In genomic region chr7:114992440-114992839, GRCm38 (mm10) we compare ENCODE assay signal across 21 mouse cellular contexts.
A peak's percentile ranks its signal among the peaks of the same experiment; 100 is the strongest.
DNase-seq lines count a peak whose midpoint lies in the region; ATAC-seq and TF ChIP-seq lines count a peak whose summit lies in the region.
"Had no signal": no experiment of that assay in that cellular context is flagged by ENCODE, and none has a peak within 500 bp of the region (broad histone marks: within the 10 kb centered on the region; RNA-seq: fewer than 3 reads in every experiment).

No protein-coding gene starts in this region.

- no peaks in the 10 kb centered on the region for H3K27me3 ChIP-seq in midbrain, postnatal 0 days (ENCODE audit: insufficient read depth, low read length)
- no peaks in the 10 kb centered on the region for H3K27me3 ChIP-seq in midbrain, embryonic 10.5 days (ENCODE audit: low read depth, poor library complexity, severe bottlenecking)
- no peaks in the 10 kb centered on the region for H3K27me3 ChIP-seq in heart, postnatal 0 days (ENCODE audit: control insufficient read depth, insufficient read depth, low read length)
- H3K27me3 ChIP-seq in lung, embryonic 16.5 days (ENCODE audit: control insufficient read depth, insufficient read depth, low read depth, low read length), result no peaks in the 10 kb centered on the region
- H3K27me3 ChIP-seq: embryonic facial prominence, embryonic 15.5 days; forebrain, embryonic 12.5 days; hindbrain, embryonic 15.5 days; limb, embryonic 13.5 days; midbrain, embryonic 13.5 days had no signal

- no peak overlapping the region for H3K9ac ChIP-seq in midbrain, postnatal 0 days (replicated peaks; ENCODE audit: low read length, poor library complexity, severe bottlenecking)
- no peak overlapping the region for H3K9ac ChIP-seq in heart, postnatal 0 days (replicated peaks; ENCODE audit: low read depth, low read length)
- H3K9ac ChIP-seq in lung, embryonic 16.5 days (ENCODE audit: low read length), result no peak overlapping the region
- H3K9ac ChIP-seq: embryonic facial prominence, embryonic 15.5 days; forebrain, embryonic 12.5 days; hindbrain, embryonic 15.5 days; limb, embryonic 13.5 days; midbrain, embryonic 13.5 days had no signal

- WGBS in midbrain, postnatal 0 days, result 87% methylated on average over 3 of the region's 3 CpGs
- WGBS in midbrain, embryonic 10.5 days, result 93% methylated on average over 3 of the region's 3 CpGs
- WGBS in heart, postnatal 0 days, result 72% methylated on average over 3 of the region's 3 CpGs
- WGBS in lung, embryonic 16.5 days, result 67% methylated on average over 3 of the region's 3 CpGs

- H3K36me3 ChIP-seq in midbrain, postnatal 0 days (ENCODE audit: insufficient read depth, low read length), result no peaks in the 10 kb centered on the region
- H3K36me3 ChIP-seq in midbrain, embryonic 10.5 days, result no peaks in the 10 kb centered on the region
- H3K36me3 ChIP-seq in heart, postnatal 0 days (replicated peaks; ENCODE audit: control insufficient read depth, insufficient read depth, low read length), result no peaks in the 10 kb centered on the region
- H3K36me3 ChIP-seq in lung, embryonic 16.5 days (ENCODE audit: control insufficient read depth, insufficient read depth, low read length), result no peaks in the 10 kb centered on the region
- H3K36me3 ChIP-seq: embryonic facial prominence, embryonic 15.5 days; forebrain, embryonic 12.5 days; hindbrain, embryonic 15.5 days; limb, embryonic 13.5 days; midbrain, embryonic 13.5 days had no signal

- H3K9me3 ChIP-seq in midbrain, postnatal 0 days (ENCODE audit: low read length), result no peaks in the 10 kb centered on the region
- no peaks in the 10 kb centered on the region for H3K9me3 ChIP-seq in midbrain, embryonic 10.5 days (replicated peaks)
- H3K9me3 ChIP-seq in heart, postnatal 0 days (replicated peaks; ENCODE audit: control insufficient read depth, low read length), result no peaks in the 10 kb centered on the region
- no peaks in the 10 kb centered on the region for H3K9me3 ChIP-seq in lung, embryonic 16.5 days (ENCODE audit: control insufficient read depth, low read length)
- H3K9me3 ChIP-seq: embryonic facial prominence, embryonic 15.5 days; forebrain, embryonic 12.5 days; hindbrain, embryonic 15.5 days; limb, embryonic 13.5 days; midbrain, embryonic 13.5 days had no signal

- DNase-seq in midbrain, postnatal 0 days (ENCODE audit: low spot score), result peak; percentile 1
- no peak for DNase-seq in midbrain, embryonic 10.5 days (ENCODE audit: low spot score)
- DNase-seq in heart, postnatal 0 days (ENCODE audit: low spot score), result peak; percentile 17
- DNase-seq in testis, postnatal 14 days (ENCODE audit: low spot score), result peak; percentile 18
- DNase-seq in adrenal gland, postnatal 10 days, result no peak
- no peak for DNase-seq in layer of hippocampus, adult 18-20 months (ENCODE audit: low spot score in 2 of 2)
- DNase-seq: adrenal gland, adult 8-10 months; cerebellum, adult 8-10 months; kidney, adult 11 months; kidney, postnatal 25 days; right cerebral cortex, postnatal 14 days; thymus, adult 2 months had no signal

- H3K4me2 ChIP-seq in midbrain, postnatal 0 days (ENCODE audit: low read depth, low read length, poor library complexity, severe bottlenecking), result no peak overlapping the region
- no peak overlapping the region for H3K4me2 ChIP-seq in heart, postnatal 0 days (ENCODE audit: low read depth, low read length)
- no peak overlapping the region for H3K4me2 ChIP-seq in lung, embryonic 16.5 days (ENCODE audit: low read depth, low read length)
- H3K4me2 ChIP-seq: embryonic facial prominence, embryonic 15.5 days; forebrain, embryonic 12.5 days; hindbrain, embryonic 15.5 days; limb, embryonic 13.5 days; midbrain, embryonic 13.5 days had no signal

- no peak for ATAC-seq in midbrain, postnatal 0 days (ENCODE audit: low FRiP score)
- 0 out of 2 replicates have a peak, but pooled peaks have one; percentile 39 for ATAC-seq in heart, postnatal 0 days (ENCODE audit: insufficient read depth, low read depth)
- ATAC-seq in lung, embryonic 16.5 days (ENCODE audit: low read depth), result peak; percentile 82
- ATAC-seq: CD4-positive, CD25-positive, alpha-beta regulatory T cell, adult 4 months; midbrain, embryonic 13.5 days had no signal

- H3K4me1 ChIP-seq in midbrain, postnatal 0 days (ENCODE audit: insufficient read depth, low read length), result no peaks in the 10 kb centered on the region
- no peaks in the 10 kb centered on the region for H3K4me1 ChIP-seq in midbrain, embryonic 10.5 days
- H3K4me1 ChIP-seq in heart, postnatal 0 days (ENCODE audit: control insufficient read depth, insufficient read depth), result no peaks in the 10 kb centered on the region
- H3K4me1 ChIP-seq in lung, embryonic 16.5 days (replicated peaks; ENCODE audit: control insufficient read depth, insufficient read depth, low read length), result peaks cover 4% of the 10 kb centered on the region
- H3K4me1 ChIP-seq: embryonic facial prominence, embryonic 15.5 days; forebrain, embryonic 12.5 days; hindbrain, embryonic 15.5 days had no signal

- TF ChIP-seq CTCF in midbrain, postnatal 0 days (IDR thresholded peaks at IDR 0.05), result no peak
- no peak for TF ChIP-seq CTCF in heart, postnatal 0 days (IDR thresholded peaks at IDR 0.05; ENCODE audit: low read depth)

- no peak for TF ChIP-seq EP300 in heart, postnatal 0 days (IDR thresholded peaks at IDR 0.05; ENCODE audit: low read depth)

- no peak overlapping the region for H3K27ac ChIP-seq in midbrain, postnatal 0 days (ENCODE audit: low read depth, low read length)
- no peak overlapping the region for H3K27ac ChIP-seq in midbrain, embryonic 10.5 days (replicated peaks)
- H3K27ac ChIP-seq in heart, postnatal 0 days (ENCODE audit: low read depth), result no peak overlapping the region
- H3K27ac ChIP-seq in lung, embryonic 16.5 days (ENCODE audit: low read length), result no peak overlapping the region
- H3K27ac ChIP-seq: embryonic facial prominence, embryonic 15.5 days; forebrain, embryonic 12.5 days; hindbrain, embryonic 15.5 days; left cerebral cortex, adult 2 months; limb, embryonic 13.5 days; macrophage; midbrain, embryonic 13.5 days had no signal

- no peak overlapping the region for H3K4me3 ChIP-seq in midbrain, postnatal 0 days (ENCODE audit: low read depth, low read length)
- H3K4me3 ChIP-seq in midbrain, embryonic 10.5 days, result no peak overlapping the region
- no peak overlapping the region for H3K4me3 ChIP-seq in heart, postnatal 0 days (ENCODE audit: low read depth, low read length)
- no peak overlapping the region for H3K4me3 ChIP-seq in lung, embryonic 16.5 days (ENCODE audit: low read length)
- H3K4me3 ChIP-seq: embryonic facial prominence, embryonic 15.5 days; forebrain, embryonic 12.5 days; hindbrain, embryonic 15.5 days; left cerebral cortex, adult 2 months; limb, embryonic 13.5 days; midbrain, embryonic 13.5 days had no signal

Comparison
In these comparisons a context has a peak if more than half of its experiments do, and no peak if none do; other contexts are left out.
1. DNase-seq: peak in midbrain, postnatal 0 days (single experiment), heart, postnatal 0 days (single experiment) and testis, postnatal 14 days (single experiment); none in midbrain, embryonic 10.5 days (single experiment), adrenal gland, postnatal 10 days (single experiment) and layer of hippocampus, adult 18-20 months (0 of 2).